Mouse (Mus musculus): ENCODE measurements around the gene Scrn2. TPM values are rescaled to one million over a fixed set of nuclear protein-coding genes. Genes with fewer than 3 reads are reported as not detected.

The Scrn2 gene
- polyA plus RNA-seq (2012; rRNA removed) = 20.1 and 29.7 TPM in 2 replicates

DNA sequence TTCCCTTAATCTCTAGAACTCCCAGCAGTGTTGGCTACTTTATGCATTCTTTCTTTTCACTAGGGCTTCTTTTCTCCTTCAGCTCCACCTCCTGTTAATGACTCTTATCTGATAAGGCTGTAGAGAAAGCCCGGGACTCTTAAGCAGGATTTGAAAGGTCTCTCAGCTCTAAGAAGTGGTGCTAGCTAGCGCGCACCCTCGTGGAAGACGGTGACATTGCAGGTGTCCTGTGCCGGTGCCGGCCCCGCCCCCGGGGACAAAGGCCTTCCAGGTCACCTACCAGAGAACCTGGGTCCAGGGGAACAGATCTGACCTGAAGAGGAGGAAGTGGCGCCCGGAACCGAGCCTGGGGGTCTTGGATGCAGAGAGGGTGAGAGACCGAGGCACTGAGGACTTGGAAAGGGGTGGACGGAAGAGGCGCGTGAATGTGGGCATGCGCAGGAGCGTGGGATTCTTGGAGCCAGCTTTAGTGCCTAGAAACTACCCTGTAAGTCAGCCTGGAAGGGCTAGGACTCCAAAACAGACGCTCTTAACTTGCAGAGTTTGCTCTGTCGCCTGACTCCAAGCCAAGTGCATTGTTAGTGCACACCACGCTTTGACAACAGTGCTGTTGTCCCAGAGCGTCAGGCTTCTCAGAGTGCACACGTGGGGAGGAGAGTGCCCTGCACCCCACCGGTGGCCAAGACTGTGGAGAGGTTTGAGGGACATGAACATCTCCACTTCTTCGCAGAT is at the start of gene Scrn2:
Gene Scrn2, plus strand, starts transcription at position 253 of the 732 bp plus-strand sequence.

DNA sequence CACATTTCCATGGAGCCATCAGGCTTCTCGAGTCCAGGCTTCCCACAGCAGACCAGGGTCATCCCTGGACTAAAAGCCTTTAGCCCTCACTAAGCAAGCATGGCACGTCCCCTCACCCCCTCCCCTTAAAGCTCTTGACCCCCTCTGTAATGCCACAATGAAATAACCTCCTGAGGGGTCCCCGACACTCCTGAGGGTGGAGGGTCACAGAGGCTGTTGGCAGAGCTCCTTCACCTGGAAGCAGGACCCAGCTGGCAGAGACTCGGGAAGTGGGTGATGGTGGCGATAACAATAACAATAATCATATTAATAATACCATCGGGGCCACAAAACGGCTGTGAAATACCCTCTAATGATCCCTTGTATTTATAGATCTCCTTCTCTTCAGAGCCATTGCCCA is 46.9 kb upstream of the Scrn2 start, which contains the start of gene Sp2:
Gene Sp2, minus strand, starts transcription at position 101 of the 400 bp plus-strand sequence.

GRCm38 (mm10) chr11:97013121-97013670 is 16.5 kb upstream of the Scrn2 start, which contains the start of gene Sp6:
Gene Sp6, plus strand, starts transcription at chr11:97013394.

DNA sequence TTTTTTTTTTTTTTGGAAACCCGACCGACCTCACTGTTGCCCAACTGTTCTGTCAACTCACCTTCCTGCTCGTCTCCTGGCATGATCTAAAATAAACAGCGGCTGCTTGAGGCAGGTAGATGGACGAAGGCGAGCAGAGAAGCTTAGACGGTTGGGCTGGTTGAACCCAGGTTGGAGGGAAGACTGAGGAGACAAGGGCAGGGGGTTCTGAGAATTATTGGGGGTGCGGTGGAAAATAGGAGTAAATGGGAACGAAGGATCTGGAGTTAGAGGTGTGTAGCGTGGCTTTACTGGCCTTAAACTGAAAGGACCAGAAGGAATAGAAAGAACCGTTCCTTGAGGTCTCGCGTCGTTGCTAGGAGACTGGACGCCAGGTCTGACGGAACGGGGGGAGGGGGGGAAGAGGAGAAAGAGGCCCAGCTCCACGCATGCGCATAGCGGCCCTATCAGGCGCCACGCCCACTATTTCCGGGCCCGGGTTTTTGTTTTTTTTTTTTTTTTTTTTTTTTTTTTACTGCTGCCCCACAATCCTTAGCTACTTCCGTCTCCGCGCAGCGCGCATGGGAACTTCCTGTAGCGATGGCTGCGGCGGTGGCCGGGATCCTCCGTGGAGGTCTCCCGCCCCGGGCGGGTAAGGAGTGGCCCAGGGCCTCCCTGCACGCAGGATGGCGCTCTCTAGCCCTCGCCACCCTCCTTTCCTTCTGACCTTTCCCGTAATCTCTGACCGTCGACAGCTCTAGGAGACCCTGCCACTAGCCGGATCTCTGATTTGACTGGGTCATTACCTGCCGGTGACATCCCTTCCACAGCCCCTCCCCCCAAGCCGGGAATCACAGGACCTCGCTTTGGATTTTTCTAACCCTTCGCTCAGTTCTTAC is 11.5 kb downstream of the Scrn2 start, which contains the start of the genes Lrrc46 and Mrpl10:
Gene Lrrc46, minus strand, starts transcription at position 386 of the 878 bp plus-strand sequence.
Gene Mrpl10, plus strand, starts transcription at position 539 of the 878 bp plus-strand sequence.

DNA sequence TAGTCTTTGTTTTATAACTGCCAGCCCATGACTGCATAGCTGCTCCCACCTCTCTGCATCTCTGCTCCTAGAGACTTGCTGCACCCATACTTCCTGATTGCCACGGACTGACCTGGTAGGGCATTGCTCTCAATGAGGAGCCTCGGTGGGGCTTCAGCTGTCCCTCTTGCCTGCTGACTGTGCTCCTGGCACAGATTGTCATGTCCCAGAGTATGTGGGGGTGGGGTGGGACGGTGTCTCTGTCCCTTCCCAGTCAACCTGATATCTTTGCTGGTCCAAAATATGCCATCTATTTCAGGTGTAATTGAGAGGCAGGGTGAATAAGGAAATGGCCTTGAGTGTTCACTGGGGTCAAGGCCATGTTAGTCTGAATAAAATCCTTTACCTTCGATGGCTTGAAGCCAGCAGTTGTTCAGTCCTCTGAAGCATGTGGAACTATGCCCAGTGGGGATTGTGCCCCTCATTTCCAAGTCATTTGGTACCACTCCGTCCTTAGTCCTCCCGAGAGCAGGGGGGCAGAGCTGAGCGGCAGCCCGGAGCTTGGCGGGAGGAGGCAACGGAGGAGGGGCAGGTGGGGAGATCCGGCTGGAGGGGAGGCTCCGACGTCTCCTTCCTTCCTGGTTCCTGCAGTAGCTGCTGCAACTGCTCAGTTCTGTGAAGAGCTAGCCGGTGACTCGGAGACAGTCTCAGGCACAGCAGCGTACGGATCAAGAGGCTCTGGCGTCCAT is 20.6 kb downstream of the Scrn2 start, which contains the start of gene Osbpl7:
Gene Osbpl7, plus strand, starts transcription at position 413 of the 728 bp plus-strand sequence.

Other genes starting within 250 kb of the Scrn2 start
- gene Cbx1, start 240.8 kb upstream of the Scrn2 start, polyA plus RNA-seq (2012; rRNA removed) = 180 and 280 TPM in 2 replicates
- gene Nfe2l1, start 200.0 kb upstream of the Scrn2 start, polyA plus RNA-seq (2012; rRNA removed) = 68.8 and 124 TPM in 2 replicates
- 39.0 and 47.1 TPM in 2 replicates for gene Copz2, start 180.1 kb upstream of the Scrn2 start, polyA plus RNA-seq (2012; rRNA removed)
- gene Cdk5rap3, start 113.4 kb upstream of the Scrn2 start, polyA plus RNA-seq (2012; rRNA removed) = 78.2 and 94.6 TPM in 2 replicates
- 0.28 and 0.52 TPM in 2 replicates for gene Prr15l, start 101.8 kb upstream of the Scrn2 start, polyA plus RNA-seq (2012; rRNA removed)
- 22.7 and 26.6 TPM in 2 replicates for gene Pnpo, start 86.0 kb upstream of the Scrn2 start, polyA plus RNA-seq (2012; rRNA removed)
- gene Sp2, start 47.0 kb upstream of the Scrn2 start, polyA plus RNA-seq (2012; rRNA removed) = 12.3 and 17.8 TPM in 2 replicates
- gene Sp6, start 16.5 kb upstream of the Scrn2 start, polyA plus RNA-seq (2012; rRNA removed) = 0.38 and 0.94 TPM in 2 replicates
- gene Lrrc46, start 11.5 kb downstream of the Scrn2 start, polyA plus RNA-seq (2012; rRNA removed) = 1.6 and 1.9 TPM in 2 replicates
- gene Mrpl10, start 11.6 kb downstream of the Scrn2 start, polyA plus RNA-seq (2012; rRNA removed) = 44.7 and 64.8 TPM in 2 replicates
- 9.1 and 10.4 TPM in 2 replicates for gene Osbpl7, start 20.7 kb downstream of the Scrn2 start, polyA plus RNA-seq (2012; rRNA removed)
- 0.04 and 0.16 TPM in 2 replicates for gene Tbx21, start 85.4 kb downstream of the Scrn2 start, polyA plus RNA-seq (2012; rRNA removed)
- 27.4 and 27.7 TPM in 2 replicates for gene Tbkbp1, start 121.6 kb downstream of the Scrn2 start, polyA plus RNA-seq (2012; rRNA removed)
- 237 and 490 TPM in 2 replicates for gene Kpnb1, start 157.9 kb downstream of the Scrn2 start, polyA plus RNA-seq (2012; rRNA removed)